25 mouse cellular contexts compared by ENCODE assay signal in the genomic region with DNA sequence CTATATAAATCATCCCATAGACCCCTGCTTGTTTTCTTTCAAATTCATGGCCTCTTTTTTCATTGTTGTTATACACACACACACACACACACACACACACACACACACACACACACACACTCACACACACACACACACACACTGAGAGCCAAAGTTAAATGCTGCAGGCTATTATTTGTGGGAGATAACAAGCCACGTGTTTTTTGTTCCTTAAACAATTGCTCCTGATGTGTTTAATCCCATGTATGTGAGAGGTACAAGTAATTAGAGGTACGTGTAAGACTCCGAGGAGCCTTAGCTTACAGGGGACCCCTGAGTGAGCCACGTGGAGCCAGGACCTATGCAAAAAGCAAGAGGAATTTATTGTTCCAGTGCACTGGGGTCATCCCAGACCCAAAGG. TPM values are rescaled to one million over a fixed set of nuclear protein-coding genes. Genes with fewer than 3 reads are reported as not detected.
"Had no signal": no experiment of that assay in that cellular context is flagged by ENCODE, and none has a peak within 500 bp of the region (broad histone marks: within the 10 kb centered on the region; RNA-seq: fewer than 3 reads in every experiment).

No protein-coding gene starts in this region.

- H3K27ac ChIP-seq: midbrain, embryonic 10.5 days; midbrain, embryonic 12.5 days; neural tube, embryonic 13.5 days; neural tube, embryonic 15.5 days had no signal

- H3K36me3 ChIP-seq: midbrain, embryonic 10.5 days; midbrain, embryonic 12.5 days; neural tube, embryonic 13.5 days; neural tube, embryonic 15.5 days had no signal

- H3K4me1 ChIP-seq: midbrain, embryonic 12.5 days; neural tube, embryonic 15.5 days had no signal

- DNase-seq: lung, adult 18-20 months; lung, embryonic 14.5 days; lung, postnatal 10 days; lung, postnatal 4 days; midbrain, embryonic 14.5 days; retina, postnatal 1 day; right cerebral cortex, adult 18-20 months; right cerebral cortex, postnatal 25 days; right cerebral cortex, postnatal 4 days; spleen, adult 18-20 months; thymus, adult 18-20 months; thymus, postnatal 14 days; thymus, postnatal 36 days had no signal

- H3K27me3 ChIP-seq: midbrain, embryonic 12.5 days; neural tube, embryonic 13.5 days; neural tube, embryonic 15.5 days had no signal

- H3K4me3 ChIP-seq: midbrain, embryonic 10.5 days; midbrain, embryonic 12.5 days; myocyte; neural tube, embryonic 13.5 days; neural tube, embryonic 15.5 days had no signal

- H3K9me3 ChIP-seq: midbrain, embryonic 10.5 days; midbrain, embryonic 12.5 days; neural tube, embryonic 13.5 days; neural tube, embryonic 15.5 days had no signal

- H3K9ac ChIP-seq: lung, embryonic 14.5 days; midbrain, embryonic 12.5 days; neural tube, embryonic 13.5 days; neural tube, embryonic 15.5 days had no signal

RNA-seq across cellular contexts. Expression of a gene that starts 40.7 kb away (rescaled TPM):
- total RNA-seq: megakaryocyte, adult 5-6 weeks; megakaryocyte-erythroid progenitor cell, adult 5-6 weeks had no signal
- polyA plus RNA-seq: lung, embryonic 14.5 days; midbrain, embryonic 12.5 days; midbrain, embryonic 14.5 days; midbrain, embryonic 16.5 days; myocyte; neural tube, embryonic 11.5 days; neural tube, embryonic 13.5 days; neural tube, embryonic 15.5 days; small intestine, adult 2 months; stomach, embryonic 14.5 days; thymus, postnatal 0 days had no signal
